Comparison of ENCODE assay signal across 18 mouse cellular contexts in the genomic region with DNA sequence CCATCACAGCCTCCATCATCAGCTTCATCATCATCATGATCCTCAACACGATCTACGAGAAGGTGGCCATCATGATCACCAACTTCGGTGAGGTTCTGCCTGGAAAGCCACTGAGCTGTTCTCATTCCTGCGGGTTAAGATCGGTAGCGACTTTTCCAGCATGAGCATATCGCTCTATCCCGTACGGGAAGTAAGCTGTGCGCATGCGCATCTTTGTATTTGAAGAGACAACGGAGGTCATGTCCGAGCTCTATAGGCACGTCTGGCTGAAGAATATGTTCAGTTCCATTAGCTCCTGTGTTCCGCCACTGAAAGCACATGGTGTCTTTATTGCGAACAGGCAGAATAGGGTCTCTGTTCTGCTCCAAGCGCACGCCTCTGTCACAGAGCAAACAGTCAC.
"Had no signal": no experiment of that assay in that cellular context is flagged by ENCODE, and none has a peak within 500 bp of the region (broad histone marks: within the 10 kb centered on the region; RNA-seq: fewer than 3 reads in every experiment).

No protein-coding gene starts in this region.

- H3K27ac ChIP-seq: kidney, embryonic 15.5 days; liver, embryonic 13.5 days; midbrain, embryonic 12.5 days; midbrain, embryonic 15.5 days; neural tube, embryonic 12.5 days; neural tube, embryonic 15.5 days; stomach, embryonic 15.5 days had no signal

- H3K36me3 ChIP-seq: midbrain, embryonic 15.5 days had no signal

- H3K4me3 ChIP-seq: kidney, embryonic 15.5 days; liver, embryonic 13.5 days; midbrain, embryonic 12.5 days; midbrain, embryonic 15.5 days; neural tube, embryonic 12.5 days; neural tube, embryonic 15.5 days; stomach, embryonic 15.5 days had no signal

- H3K4me1 ChIP-seq: liver, embryonic 13.5 days; neural tube, embryonic 12.5 days; stomach, embryonic 15.5 days had no signal

- DNase-seq: kidney, adult 11 months; kidney, adult 8-10 months; kidney, postnatal 10 days; kidney, postnatal 36 days; layer of hippocampus, adult 9-11 months; liver, embryonic 13.5 days; lung, adult 2 months; lung, postnatal 14 days; right cerebral cortex, adult 18-20 months; right cerebral cortex, postnatal 25 days; spleen, adult 18-20 months; thymus, postnatal 25 days had no signal

- H3K27me3 ChIP-seq: kidney, embryonic 15.5 days; liver, embryonic 13.5 days; midbrain, embryonic 12.5 days; midbrain, embryonic 15.5 days; neural tube, embryonic 12.5 days; neural tube, embryonic 15.5 days; stomach, embryonic 15.5 days had no signal
